Mouse (Mus musculus) liver, adult 2 months (tissue): ENCODE measurements around the gene Hist1h3d.

Source experiments
- CTCF ChIP-seq: fragments of 200-500 bp; IDR thresholded peaks from 2 replicates; pipeline ENCODE4 v1.5.1; 2011; ENCODE audit warnings: low read depth, low read length, control low read depth
- POLR2A ChIP-seq: fragments of 200-500 bp; IDR thresholded peaks from 2 replicates; pipeline ENCODE4 v1.6.1; 2011; ENCODE audit warnings: low read length, control low read depth; ENCODE audit not compliant: insufficient read depth; ENCODE audit errors: extremely low read depth

DNA sequence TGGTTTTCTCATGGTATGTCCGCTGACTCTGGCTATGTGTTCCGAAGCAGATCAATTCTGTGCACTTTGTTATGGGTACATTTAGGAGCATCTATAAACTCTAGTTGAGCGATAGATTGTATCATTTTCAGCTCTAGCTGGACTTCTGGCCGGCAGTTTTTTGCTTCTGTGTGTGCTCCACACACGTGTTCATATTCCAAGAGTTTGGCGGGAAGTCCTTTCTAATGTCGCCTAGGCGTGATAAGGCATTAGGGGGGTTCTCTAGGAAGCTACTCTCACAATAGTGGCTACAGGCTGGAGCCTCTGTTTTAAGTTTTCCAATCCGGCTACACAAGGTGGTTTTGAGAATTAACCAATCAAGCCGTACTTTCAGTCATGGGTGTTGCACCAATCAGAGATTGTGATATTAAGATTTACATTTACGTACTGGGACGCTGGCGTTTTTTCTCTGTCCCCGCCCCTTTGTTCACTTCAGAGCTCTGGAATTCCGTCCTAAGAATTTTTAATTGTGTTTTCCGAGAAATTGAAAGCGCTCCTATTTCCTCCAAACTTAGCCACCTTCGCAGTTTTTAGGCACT is 19.6 kb upstream of the Hist1h3d start:
- TF ChIP-seq CTCF (no peak), POLR2A (no peak)
